Mouse (Mus musculus) liver, embryonic 14.5 days (tissue): ENCODE data around the gene Emid1.

Experiments used
- CTCF ChIP-seq: IDR thresholded peaks from 2 replicates; pipeline ENCODE4 v1.5.1; 2016; ENCODE audit warnings: antibody characterized with exemption, low read depth, control low read depth
- EP300 ChIP-seq: IDR thresholded peaks from 2 replicates; pipeline ENCODE4 v1.6.1; 2016; ENCODE audit warnings: antibody characterized with exemption, low read depth

DNA sequence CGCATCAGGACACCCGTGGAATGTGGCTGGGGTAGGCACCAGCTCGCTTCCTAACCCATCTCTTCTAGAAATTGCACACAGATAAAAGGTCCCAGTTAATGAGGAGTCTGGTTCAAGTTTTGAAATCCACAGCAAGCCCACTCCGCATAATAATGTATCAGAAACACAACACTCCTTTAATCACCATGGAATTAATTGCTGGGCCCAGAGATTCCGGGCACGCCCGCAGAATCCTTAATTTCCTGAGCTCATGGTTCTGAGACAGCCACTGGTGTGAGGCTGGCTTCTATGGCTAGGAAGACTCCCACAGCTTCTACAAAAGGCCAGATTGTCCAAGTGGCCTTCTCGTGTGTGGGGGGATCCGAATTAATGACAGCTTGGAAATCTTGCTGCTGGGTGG is 15.3 kb upstream of the Emid1 start:
- TF ChIP-seq CTCF (no peak), EP300 (no peak)
